Mouse (Mus musculus) liver, postnatal 0 days (tissue): ENCODE data around the gene Xylt1. TPM values are rescaled to one million over a fixed set of nuclear protein-coding genes. Genes with fewer than 3 reads are reported as not detected.

ENCODE experiments used
- ATAC-seq: fragments of 200-750 bp; cut with Nextera tagmentation; 2 replicates; pipeline ENCODE4 v1.8.0; 2017; ENCODE audit warnings: mild to moderate bottlenecking, moderate library complexity
- DNase-seq: peaks from one replicate; pipeline ENCODE4 v3.0.0-alpha.2; 2016
- H3K27ac ChIP-seq: fragments of 300-500 bp; sonication (generic); 2 replicates; pipeline ENCODE4 v1.5.1; 2014; ENCODE audit warnings: antibody characterized with exemption, moderate library complexity, mild to moderate bottlenecking, low read depth
- H3K27me3 ChIP-seq: fragments of 300-500 bp; sonication (generic); 2 replicates; pipeline ENCODE4 v1.6.1; 2014; ENCODE audit warnings: low read length, control low read depth, mixed read lengths; ENCODE audit not compliant: insufficient read depth
- H3K36me3 ChIP-seq: fragments of 300-500 bp; sonication (generic); replicated peaks from 2 replicates; pipeline ENCODE4 v1.6.1; 2014; ENCODE audit warnings: mild to moderate bottlenecking, control low read depth, low read length, moderate library complexity, mixed read lengths; ENCODE audit not compliant: insufficient read depth
- H3K4me1 ChIP-seq: fragments of 300-500 bp; sonication (generic); 2 replicates; pipeline ENCODE4 v1.6.1; 2014; ENCODE audit warnings: antibody characterized with exemption, mild to moderate bottlenecking, control low read depth; ENCODE audit not compliant: insufficient read depth
- H3K4me2 ChIP-seq: fragments of 300-500 bp; sonication (generic); 2 replicates; pipeline ENCODE4 v1.6.1; 2014; ENCODE audit warnings: low read depth, mild to moderate bottlenecking, low read length, moderate library complexity, mixed read lengths
- H3K4me3 ChIP-seq: fragments of 300-500 bp; sonication (generic); 2 replicates; pipeline ENCODE4 v1.5.1; 2014; ENCODE audit warnings: low read depth, low read length
- H3K9ac ChIP-seq: fragments of 300-500 bp; sonication (generic); replicated peaks from 2 replicates; pipeline ENCODE4 v1.6.1; 2014; ENCODE audit warnings: mild to moderate bottlenecking, moderate library complexity
- H3K9me3 ChIP-seq: fragments of 300-500 bp; sonication (generic); 2 replicates; pipeline ENCODE4 v1.6.1; 2016; ENCODE audit warnings: mild to moderate bottlenecking, control low read depth, low read length, mixed read lengths
- CTCF ChIP-seq: sonication (generic); IDR thresholded peaks from 2 replicates; pipeline ENCODE4 v1.5.1; 2016; ENCODE audit warnings: antibody characterized with exemption, low read depth
- EP300 ChIP-seq: IDR thresholded peaks from 2 replicates; pipeline ENCODE4 v1.6.1; 2016; ENCODE audit warnings: antibody characterized with exemption, low read depth, mild to moderate bottlenecking
- WGBS: fragments of 180-500 bp; shearing (Covaris S2); extraction: QIAGEN DNeasy Blood & Tissue Kit; methylation state at CpG from one replicate; pipeline ENCODE4 v1.1.7; 2014; ENCODE audit not compliant: insufficient replicate concordance; 5-methylcytosine and 5-hydroxymethylcytosine counted together
- polyA plus RNA-seq: library from polyadenylated mRNA; unstranded; fragments of >200 nt; fragmentation: Nextera tagmentation; extraction: Ambion mirVana; gene quantifications from 2 replicates; pipeline ENCODE4 v1.2.1, GENCODE M21; 2015

Xylt1 gene
- polyA plus RNA-seq, 1 experiment from 2014 or later = 0.31 TPM

GRCm38 (mm10) chr7:117522092-117522635, 141.4 kb downstream of the Xylt1 start:
- 0 out of 2 replicates have a peak, but pooled peaks have one; percentile 10 for ATAC-seq
- Histone ChIP-seq H3K4me2 (no peak overlapping the region), H3K4me3 (no peak overlapping the region), H3K9ac (no peak overlapping the region), H3K9me3 (no peaks in the 10 kb centered on the region), H3K27me3 (no peaks in the 10 kb centered on the region), H3K27ac (peak overlapping the region; percentile 9; the same call in 1 of the 2 replicates), H3K36me3 (no peaks in the 10 kb centered on the region), H3K4me1 (no peaks in the 10 kb centered on the region)
- TF ChIP-seq EP300 (no peak), CTCF (no peak)
- no peak for DNase-seq
- WGBS = 56% methylated on average over 4 of the region's 4 CpGs

GRCm38 (mm10) chr7:117524430-117525214, 143.8 kb downstream of the Xylt1 start:
- Histone ChIP-seq H3K27ac (no peak overlapping the region), H3K9me3 (no peaks in the 10 kb centered on the region), H3K4me3 (no peak overlapping the region), H3K9ac (no peak overlapping the region), H3K4me2 (no peak overlapping the region), H3K27me3 (no peaks in the 10 kb centered on the region), H3K4me1 (no peaks in the 10 kb centered on the region), H3K36me3 (no peaks in the 10 kb centered on the region)
- no peak for TF ChIP-seq CTCF
- no peak for TF ChIP-seq EP300
- DNase-seq (no peak), ATAC-seq (no peak)
- 60% methylated on average over 7 of the region's 7 CpGs for WGBS

GRCm38 (mm10) chr7:117525678-117526077, 144.9 kb downstream of the Xylt1 start:
- 83% methylated on average over 5 of the region's 5 CpGs for WGBS
- no peak overlapping the region for H3K4me2 ChIP-seq
- DNase-seq (no peak), ATAC-seq (no peak)
- TF ChIP-seq CTCF (no peak), EP300 (no peak)
- H3K4me3 ChIP-seq = no peak overlapping the region
- H3K27me3 ChIP-seq = no peaks in the 10 kb centered on the region
- no peak overlapping the region for H3K9ac ChIP-seq
- no peak overlapping the region for H3K27ac ChIP-seq
- H3K36me3 ChIP-seq = no peaks in the 10 kb centered on the region
- no peaks in the 10 kb centered on the region for H3K4me1 ChIP-seq
- H3K9me3 ChIP-seq = no peaks in the 10 kb centered on the region

- Histone ChIP-seq H3K4me3 (no peak overlapping the region), H3K27ac (no peak overlapping the region), H3K27me3 (no peaks in the 10 kb centered on the region), H3K9ac (no peak overlapping the region), H3K36me3 (no peaks in the 10 kb centered on the region), H3K9me3 (no peaks in the 10 kb centered on the region), H3K4me1 (no peaks in the 10 kb centered on the region), H3K4me2 (no peak overlapping the region)
- WGBS = 78% methylated on average over 3 of the region's 3 CpGs
- ATAC-seq = no peak
- no peak for DNase-seq
- TF ChIP-seq CTCF (no peak), EP300 (no peak)
Measured at GRCm38 (mm10) chr7:117526570-117526969, 145.8 kb downstream of the Xylt1 start.

- no peaks in the 10 kb centered on the region for H3K9me3 ChIP-seq
- H3K4me3 ChIP-seq = no peak overlapping the region
- TF ChIP-seq EP300 (no peak), CTCF (no peak)
- H3K9ac ChIP-seq = no peak overlapping the region
- ATAC-seq = no peak
- no peak overlapping the region for H3K4me2 ChIP-seq
- DNase-seq = no peak
- 83% methylated on average over 12 of the region's 12 CpGs for WGBS
- H3K27me3 ChIP-seq = no peaks in the 10 kb centered on the region
- no peaks in the 10 kb centered on the region for H3K4me1 ChIP-seq
- no peak overlapping the region for H3K27ac ChIP-seq
- H3K36me3 ChIP-seq = no peaks in the 10 kb centered on the region
Measured at GRCm38 (mm10) chr7:117529787-117530655, 149.2 kb downstream of the Xylt1 start.

- WGBS = 58% methylated on average over 3 of the region's 3 CpGs
- Histone ChIP-seq H3K9me3 (no peaks in the 10 kb centered on the region), H3K27me3 (no peaks in the 10 kb centered on the region), H3K36me3 (no peaks in the 10 kb centered on the region), H3K4me2 (no peak overlapping the region), H3K9ac (no peak overlapping the region), H3K27ac (no peak overlapping the region), H3K4me3 (no peak overlapping the region), H3K4me1 (no peaks in the 10 kb centered on the region)
- ATAC-seq = no peak
- TF ChIP-seq CTCF = no peak
- no peak for TF ChIP-seq EP300
- DNase-seq = no peak
Measured at GRCm38 (mm10) chr7:117532651-117533050, 151.9 kb downstream of the Xylt1 start.
